Mouse (Mus musculus) MEL (cell line): ENCODE results near the gene Fut8. TPM values are rescaled to one million over a fixed set of nuclear protein-coding genes. Genes with fewer than 3 reads are reported as not detected.
A peak's percentile ranks its signal among the peaks of the same experiment; 100 is the strongest.

Source experiments
- DNase-seq: peaks from one replicate; pipeline ENCODE4 v3.0.0; 2011; ENCODE audit warnings: low read depth, low spot score
- H3K27ac ChIP-seq: 2 replicates; pipeline ENCODE4 v1.5.1; 2012; ENCODE audit warnings: low read depth, mild to moderate bottlenecking, control low read depth, low read length, moderate library complexity; ENCODE audit not compliant: control insufficient read depth
- H3K27me3 ChIP-seq, 2 experiments: fragments of 150-350 bp in 1 of 2; sonication (generic) in 1 of 2; 2 replicates each; pipeline ENCODE4 v1.6.1; 2012; ENCODE audit warnings: low read length in 2 of 2, mild to moderate bottlenecking in 2 of 2, improper control_type of control experiment in 1 of 2, moderate library complexity in 1 of 2; ENCODE audit not compliant: insufficient read depth in 2 of 2, control insufficient read depth in 1 of 2
- H3K36me3 ChIP-seq, 2 experiments: 2 replicates each; pipeline ENCODE4 v1.6.1; 2012 to 2014; ENCODE audit warnings: low read length in 2 of 2, improper control_type of control experiment in 1 of 2, inconsistent platforms in 1 of 2, mild to moderate bottlenecking in 1 of 2; ENCODE audit not compliant: insufficient read depth in 2 of 2, control insufficient read depth in 1 of 2
- H3K4me1 ChIP-seq, 2 experiments: fragments of 150-350 bp in 1 of 2; sonication (generic) in 1 of 2; 2 replicates each; pipeline ENCODE4 v1.6.1; 2012; ENCODE audit warnings: low read length in 2 of 2, improper control_type of control experiment in 1 of 2, mild to moderate bottlenecking in 1 of 2; ENCODE audit not compliant: insufficient read depth in 2 of 2, control insufficient read depth in 1 of 2
- H3K4me3 ChIP-seq, 2 experiments: fragments of 150-350 bp in 1 of 2; sonication (generic) in 1 of 2; 2 replicates each; pipeline ENCODE4 v1.5.1; 2012; ENCODE audit warnings: low read depth in 2 of 2, low read length in 2 of 2, mild to moderate bottlenecking in 2 of 2, moderate library complexity in 2 of 2, control low read depth in 1 of 2, improper control_type of control experiment in 1 of 2; ENCODE audit not compliant: control insufficient read depth in 1 of 2, insufficient read depth in 1 of 2
- H3K79me2 ChIP-seq: 2 replicates; pipeline ENCODE4 v1.6.1; 2012; ENCODE audit warnings: mild to moderate bottlenecking, low read length, moderate library complexity; ENCODE audit not compliant: control insufficient read depth, poor library complexity, insufficient read depth
- H3K9ac ChIP-seq: 2 replicates; pipeline ENCODE4 v1.6.1; 2012; ENCODE audit warnings: low read depth, mild to moderate bottlenecking, control low read depth, low read length, moderate library complexity; ENCODE audit not compliant: control insufficient read depth, poor library complexity, severe bottlenecking
- H3K9me3 ChIP-seq: fragments of 150-350 bp; sonication (generic); replicated peaks from 2 replicates; pipeline ENCODE4 v1.6.1; 2012; ENCODE audit warnings: mild to moderate bottlenecking, low read length, improper control_type of control experiment, moderate library complexity; ENCODE audit not compliant: insufficient read depth
- BHLHE40 ChIP-seq: IDR thresholded peaks from 2 replicates; pipeline ENCODE4 v1.6.1; 2012; ENCODE audit warnings: low read depth, mild to moderate bottlenecking, inconsistent platforms, low read length, improper control_type of control experiment, borderline replicate concordance
- CHD1 ChIP-seq: IDR thresholded peaks from 2 replicates; pipeline ENCODE4 v1.6.1; 2012; ENCODE audit warnings: low read depth, mild to moderate bottlenecking, inconsistent platforms, low read length, improper control_type of control experiment
- CHD2 ChIP-seq: IDR thresholded peaks from 2 replicates; pipeline ENCODE4 v1.6.1; 2011; ENCODE audit warnings: low read length, improper control_type of control experiment
- E2F4 ChIP-seq: IDR thresholded peaks from 2 replicates; pipeline ENCODE4 v1.6.1; 2011; ENCODE audit warnings: low read depth, low read length, improper control_type of control experiment, borderline replicate concordance
- ELF1 ChIP-seq: IDR thresholded peaks from 2 replicates; pipeline ENCODE4 v1.6.1; 2014; ENCODE audit warnings: low read depth, mild to moderate bottlenecking, inconsistent platforms, low read length, improper control_type of control experiment, moderate library complexity
- EP300 ChIP-seq, 2 experiments: IDR thresholded peaks; 2 replicates each; pipeline ENCODE4 v1.6.1; 2011; ENCODE audit warnings: improper control_type of control experiment in 2 of 2, low read length in 2 of 2, low read depth in 1 of 2, mild to moderate bottlenecking in 1 of 2
- ETS1 ChIP-seq: IDR thresholded peaks from 2 replicates; pipeline ENCODE4 v1.6.1; 2012; ENCODE audit warnings: low read depth, mild to moderate bottlenecking, inconsistent platforms, low read length, improper control_type of control experiment, moderate library complexity
- GATA1 ChIP-seq: IDR thresholded peaks from 2 replicates; pipeline ENCODE4 v1.6.1; 2011; ENCODE audit warnings: low read depth, low read length, improper control_type of control experiment
- HCFC1 ChIP-seq: IDR thresholded peaks from 2 replicates; pipeline ENCODE4 v1.6.1; 2012; ENCODE audit warnings: low read depth, mild to moderate bottlenecking, inconsistent platforms, low read length, improper control_type of control experiment, moderate library complexity
- KAT2A ChIP-seq: conservative IDR thresholded peaks from 2 replicates; pipeline ENCODE4 v1.6.1; 2012; ENCODE audit warnings: low read depth, low read length, improper control_type of control experiment, inconsistent platforms
- MAX ChIP-seq: IDR thresholded peaks from 2 replicates; pipeline ENCODE4 v1.6.1; 2011; ENCODE audit warnings: low read length, improper control_type of control experiment
- MEF2A ChIP-seq: IDR thresholded peaks from 2 replicates; pipeline ENCODE4 v1.6.1; 2014; ENCODE audit warnings: low read depth, mild to moderate bottlenecking, inconsistent platforms, low read length, improper control_type of control experiment; ENCODE audit not compliant: poor library complexity, insufficient replicate concordance, severe bottlenecking; ENCODE audit errors: extremely low read depth
- MYB ChIP-seq: IDR thresholded peaks from 2 replicates; pipeline ENCODE4 v1.6.1; 2011; ENCODE audit warnings: mild to moderate bottlenecking, low read depth, low read length, improper control_type of control experiment
- NELFE ChIP-seq: IDR thresholded peaks from 2 replicates; pipeline ENCODE4 v1.6.1; 2011; ENCODE audit warnings: low read depth, low read length, improper control_type of control experiment
- NRF1 ChIP-seq: IDR thresholded peaks from 2 replicates; pipeline ENCODE4 v1.6.1; 2014; ENCODE audit warnings: low read depth, mild to moderate bottlenecking, inconsistent platforms, low read length, improper control_type of control experiment, moderate library complexity; ENCODE audit not compliant: poor library complexity, insufficient read depth, severe bottlenecking
- POLR2A ChIP-seq, 2 experiments: IDR thresholded peaks; 2 replicates each; pipeline ENCODE4 v1.6.1; 2011 to 2012; ENCODE audit warnings: low read length in 2 of 2, mild to moderate bottlenecking in 2 of 2, control low read depth in 1 of 2, improper control_type of control experiment in 1 of 2, low read depth in 1 of 2, moderate library complexity in 1 of 2; ENCODE audit not compliant: control insufficient read depth in 1 of 2, insufficient read depth in 1 of 2, poor library complexity in 1 of 2
- POLR2AphosphoS2 ChIP-seq: IDR thresholded peaks from 2 replicates; pipeline ENCODE4 v1.6.1; 2011; ENCODE audit warnings: low read length, improper control_type of control experiment
- SIN3A ChIP-seq: IDR thresholded peaks from 2 replicates; pipeline ENCODE4 v1.6.1; 2012; ENCODE audit warnings: low read length, improper control_type of control experiment, inconsistent platforms
- SMC3 ChIP-seq: IDR thresholded peaks from 2 replicates; pipeline ENCODE4 v1.6.1; 2011; ENCODE audit warnings: low read depth, low read length, improper control_type of control experiment
- TBP ChIP-seq: IDR thresholded peaks from 2 replicates; pipeline ENCODE4 v1.8.0; 2011; ENCODE audit warnings: low read depth, low read length, improper control_type of control experiment
- UBTF ChIP-seq: IDR thresholded peaks from 2 replicates; pipeline ENCODE4 v1.6.1; 2012; ENCODE audit warnings: low read depth, mild to moderate bottlenecking, inconsistent platforms, low read length, improper control_type of control experiment, moderate library complexity, borderline replicate concordance; ENCODE audit not compliant: insufficient read depth
- USF1 ChIP-seq: IDR thresholded peaks from 2 replicates; pipeline ENCODE4 v1.6.1; 2014; ENCODE audit warnings: low read depth, mild to moderate bottlenecking, inconsistent platforms, low read length, improper control_type of control experiment, moderate library complexity
- ZKSCAN1 ChIP-seq: IDR thresholded peaks from 2 replicates; pipeline ENCODE4 v1.6.1; 2012; ENCODE audit warnings: low read depth, mild to moderate bottlenecking, inconsistent platforms, low read length, improper control_type of control experiment, moderate library complexity
- ZMIZ1 ChIP-seq: IDR thresholded peaks from 2 replicates; pipeline ENCODE4 v1.6.1; 2012; ENCODE audit warnings: low read depth, mild to moderate bottlenecking, inconsistent platforms, low read length, improper control_type of control experiment, moderate library complexity
- polyA plus RNA-seq, 2 experiments: library from polyadenylated mRNA; stranded (reverse) in 1 of 2; unstranded in 1 of 2; fragments of >175 nt in 1 of 2; fragments of >200 nt in 1 of 2; gene quantifications; 2 replicates each; pipeline versions ENCODE4 v1.2.1 to v1.2.4; 2012; ENCODE audit warnings: low replicate concordance in 2 of 2, low read depth in 1 of 2; ENCODE audit not compliant: insufficient read length in 2 of 2, insufficient read depth in 1 of 2, missing spikeins in 1 of 2
- total RNA-seq: library from RNA; depleted of rRNA; stranded (reverse); fragments of 300-350 nt; gene quantifications from 2 replicates; pipeline ENCODE4 v1.2.3, GENCODE M21; 2012; rRNA removed

Fut8 gene
- 61.3 and 82.5 TPM in 2 replicates for total RNA-seq
- 10 to 100 TPM; 73.7 to 90.0 TPM for polyA plus RNA-seq

DNA sequence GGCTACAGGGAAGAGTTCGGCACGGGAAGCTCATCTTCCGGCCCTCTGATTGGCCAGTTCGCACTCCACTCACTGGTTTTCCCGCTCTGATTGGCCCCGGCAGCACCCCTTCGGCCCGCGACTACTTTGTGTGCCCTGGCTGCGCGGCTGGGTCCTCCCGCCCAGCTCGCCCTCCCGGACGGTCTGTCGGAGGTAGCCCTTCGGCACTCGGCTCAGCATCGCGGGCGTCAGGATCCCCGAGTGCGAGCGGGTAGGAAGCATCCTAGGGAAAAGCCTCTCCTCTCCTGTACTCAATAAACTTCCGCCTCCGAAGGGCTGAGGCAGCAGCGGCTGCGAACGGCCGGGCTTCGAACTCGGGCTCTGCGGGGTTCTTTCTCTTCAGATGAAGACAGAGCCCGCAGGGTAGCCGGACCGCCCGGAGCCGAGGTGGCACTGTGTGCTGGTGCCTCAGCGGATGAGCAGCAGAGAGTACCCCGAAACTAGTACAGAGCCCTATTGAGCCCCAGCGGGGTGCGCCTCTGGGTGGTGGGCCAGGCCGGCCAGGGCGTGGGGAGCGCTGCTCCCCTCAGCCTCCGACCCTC lies at the start of gene Fut8:
TSS of gene Fut8 (plus strand) at position 176 of the 581 bp plus-strand sequence.
- peaks cover 7 to 18% of the 10 kb centered on the region in 2 experiments; a peak in 3 of 4 replicates for H3K4me1 ChIP-seq
- TF ChIP-seq NELFE: peak; percentile 7; the same call in 1 of the 2 replicates
- TF ChIP-seq SIN3A: peak; percentile 13; the same call in 1 of the 2 replicates
- TF ChIP-seq BHLHE40: no peak
- TF ChIP-seq ZKSCAN1: no peak
- TF ChIP-seq ETS1: 0 out of 2 replicates have a peak, but pooled peaks have one; percentile 5
- TF ChIP-seq ELF1: peak; percentile 40; the same call in 1 of the 2 replicates
- peak; percentile 19 to 53; a peak in 3 of 4 replicates for TF ChIP-seq POLR2A (IDR thresholded peaks at IDR 0.05; ENCODE audit: control insufficient read depth in 1 of 2, insufficient read depth in 1 of 2, low read depth in 1 of 2, low read length in 2 of 2, poor library complexity in 1 of 2)
- no peak for TF ChIP-seq GATA1
- no peak for TF ChIP-seq USF1
- no peak for TF ChIP-seq CHD2
- TF ChIP-seq ZMIZ1: no peak
- TF ChIP-seq E2F4: no peak; the same call in 1 of the 2 replicates
- peak; percentile 6; the same call in 1 of the 2 replicates for TF ChIP-seq SMC3
- TF ChIP-seq MAX: no peak
- TF ChIP-seq UBTF: 0 out of 2 replicates have a peak, but pooled peaks have one; percentile 75
- no peak; the same call in 1 of the 2 replicates for TF ChIP-seq HCFC1
- TF ChIP-seq NRF1: no peak
- no peak; the same call in 1 of the 2 replicates for TF ChIP-seq POLR2AphosphoS2
- TF ChIP-seq EP300 (IDR thresholded peaks at IDR 0.05; ENCODE audit: low read depth in 1 of 2, low read length in 2 of 2): 0 out of 4 replicates have a peak, but pooled peaks of 1 of the 2 experiments have one; percentile 22
- TF ChIP-seq CHD1: peak; percentile 7; the same call in 1 of the 2 replicates
- no peak for TF ChIP-seq MYB
- no peak for TF ChIP-seq MEF2A
- TF ChIP-seq KAT2A: no peak
- TF ChIP-seq TBP: peak; percentile 73; the same call in 1 of the 2 replicates
- peak; percentile 94 for DNase-seq
- no peaks in the 10 kb centered on the region for H3K27me3 ChIP-seq
- H3K4me3 ChIP-seq: peak within 1 kb of the TSS; percentile 72 to 80
- peak within 1 kb of the TSS; percentile 91 for H3K27ac ChIP-seq
- no peaks in the 10 kb centered on the region for H3K9me3 ChIP-seq
- H3K36me3 ChIP-seq: peaks cover 0 to 29% of the 10 kb centered on the region in 2 experiments; a peak in 2 of 4 replicates
- H3K79me2 ChIP-seq: peaks cover 42% of the 10 kb centered on the region
- H3K9ac ChIP-seq: peak within 1 kb of the TSS; percentile 96
